Mouse (Mus musculus): Measurements from ENCODE around the gene C5ar2.

GRCm38 (mm10) chr7:16284904-16285303 is 41.0 kb upstream of the C5ar2 start:
- TF ChIP-seq POLR2AphosphoS2 (IDR thresholded peaks at IDR 0.05; ENCODE audit: low read depth, low read length), result no peak
- no peak for TF ChIP-seq POLR2A (IDR thresholded peaks at IDR 0.05; ENCODE audit: low read depth, low read length)
- TF ChIP-seq JUND (conservative IDR thresholded peaks at IDR 0.05; ENCODE audit: low read depth, low read length), result no peak
- no peak for TF ChIP-seq CTCF (conservative IDR thresholded peaks at IDR 0.05 in 1 of 2, IDR thresholded peaks at IDR 0.05 in 1 of 2; ENCODE audit: low read depth in 2 of 2, low read length in 2 of 2)
- no peak for TF ChIP-seq ZNF384 (IDR thresholded peaks at IDR 0.05; ENCODE audit: low read depth, low read length)
- no peak for TF ChIP-seq RAD21 (IDR thresholded peaks at IDR 0.05; ENCODE audit: low read depth, low read length)
- TF ChIP-seq NELFE (IDR thresholded peaks at IDR 0.05; ENCODE audit: low read depth, low read length), result no peak
- no peak for TF ChIP-seq EP300 (IDR thresholded peaks at IDR 0.05; ENCODE audit: low read length)
- TF ChIP-seq USF2 (conservative IDR thresholded peaks at IDR 0.05; ENCODE audit: low read depth, low read length), result no peak
- TF ChIP-seq NRF1 (IDR thresholded peaks at IDR 0.05; ENCODE audit: low read depth, low read length), result no peak
- TF ChIP-seq ELF1 (IDR thresholded peaks at IDR 0.05; ENCODE audit: low read depth, low read length), result no peak
